Mouse (Mus musculus) brain, embryonic 14.5 days (tissue): ENCODE measurements at regions not wholly inside any gene's neighbourhood (a gene's known extent, or its start where the extent isn't known, plus 50 kb on each side); places are given as distances from the start of the nearest gene placed in this dataset.

ENCODE experiments used
- CTCF ChIP-seq: fragments of 200-500 bp; IDR thresholded peaks from 2 replicates; pipeline ENCODE4 v1.5.1; 2012; ENCODE audit warnings: inconsistent platforms, mild to moderate bottlenecking, moderate library complexity, borderline replicate concordance; ENCODE audit not compliant: insufficient read depth, insufficient read length; ENCODE audit errors: extremely low read depth
- POLR2A ChIP-seq: fragments of 200-500 bp; IDR thresholded peaks from 2 replicates; pipeline ENCODE4 v1.6.1; 2012; ENCODE audit warnings: mild to moderate bottlenecking, inconsistent platforms, borderline replicate concordance; ENCODE audit not compliant: poor library complexity, insufficient read depth, insufficient read length, severe bottlenecking; ENCODE audit errors: extremely low read depth

DNA sequence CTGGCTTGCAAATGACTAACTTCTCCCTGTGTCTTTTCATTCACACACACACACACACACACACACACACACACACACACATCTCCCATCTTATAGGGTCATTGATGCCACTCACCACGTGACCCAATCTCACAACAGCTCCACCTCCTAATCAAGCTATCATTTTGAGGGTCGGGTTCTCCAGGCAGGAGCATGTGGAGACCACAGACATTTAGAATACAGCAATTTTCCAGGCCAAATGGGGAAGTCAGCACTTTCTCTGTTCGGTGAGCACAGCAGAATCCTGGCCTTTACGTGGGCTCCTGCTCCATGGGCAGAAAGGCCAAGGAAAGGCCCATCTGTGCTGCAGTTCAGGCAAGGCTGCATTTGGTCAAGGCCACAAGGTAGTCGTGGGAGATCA, 143.8 kb upstream of the Atp6ap2 start:
- TF ChIP-seq CTCF (no peak), POLR2A (no peak)
